Mouse (Mus musculus): ENCODE measurements around the gene Mex3a.
A peak's percentile ranks its signal among the peaks of the same experiment; 100 is the strongest.

Mex3a gene

DNA sequence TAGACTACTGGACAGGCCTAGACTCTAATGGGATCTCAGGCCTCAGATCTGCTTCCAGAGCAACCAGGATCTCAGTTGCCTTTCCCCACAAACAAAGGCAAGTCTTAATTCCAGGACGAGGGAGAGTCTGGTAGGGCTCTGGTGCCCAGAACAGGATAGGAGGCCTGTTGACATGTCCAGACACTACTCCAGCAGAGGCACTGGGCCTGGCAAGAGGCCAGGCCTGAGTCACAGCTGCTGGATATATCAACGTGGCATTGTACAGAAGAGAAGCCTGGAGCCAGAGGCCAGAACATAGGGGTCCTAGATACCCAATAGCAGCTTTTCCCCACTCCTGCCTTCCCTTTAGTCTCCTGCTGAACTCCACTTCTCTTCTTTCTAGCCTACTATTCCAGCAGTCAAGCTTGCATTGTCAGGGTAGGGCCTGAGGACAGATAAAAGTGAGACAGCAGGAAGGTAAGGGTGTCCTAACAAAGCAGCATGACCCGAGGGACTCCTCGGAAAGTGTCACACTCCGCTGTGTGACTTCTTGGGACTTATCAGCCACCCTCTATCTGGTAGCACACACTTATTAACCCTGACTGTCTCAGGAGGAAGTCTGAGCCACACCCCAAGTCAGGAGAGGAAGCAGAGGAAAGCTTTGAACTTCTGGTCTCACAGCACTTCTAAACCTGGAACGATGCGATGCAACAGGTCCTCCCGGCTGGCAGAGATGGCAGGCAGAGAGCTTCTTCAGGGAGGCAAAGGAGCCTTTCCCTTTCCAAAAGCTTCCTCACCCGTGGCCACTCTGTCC, 37.2 kb upstream of the Mex3a start:
- peak overlapping the region; percentile 5; the same call in 1 of the 2 replicates for H3K4me3 ChIP-seq (replicated peaks; ENCODE audit: low read length)
- H3K9me3 ChIP-seq (ENCODE audit: low read length), result no peaks in the 10 kb centered on the region
- H3K27me3 ChIP-seq (ENCODE audit: insufficient read depth, low read length), result no peaks in the 10 kb centered on the region
- H3K36me3 ChIP-seq (ENCODE audit: insufficient read depth, low read length), result peaks cover 16% of the 10 kb centered on the region
- H3K4me1 ChIP-seq (replicated peaks; ENCODE audit: low read depth, low read length), result peaks cover 75% of the 10 kb centered on the region
- TF ChIP-seq CTCF (conservative IDR thresholded peaks at IDR 0.05; ENCODE audit: low read length) (no peak), POU5F1 (IDR thresholded peaks at IDR 0.05; ENCODE audit: borderline replicate concordance, low read length) (no peak), NANOG (IDR thresholded peaks at IDR 0.05; ENCODE audit: borderline replicate concordance, low read length) (no peak)

DNA sequence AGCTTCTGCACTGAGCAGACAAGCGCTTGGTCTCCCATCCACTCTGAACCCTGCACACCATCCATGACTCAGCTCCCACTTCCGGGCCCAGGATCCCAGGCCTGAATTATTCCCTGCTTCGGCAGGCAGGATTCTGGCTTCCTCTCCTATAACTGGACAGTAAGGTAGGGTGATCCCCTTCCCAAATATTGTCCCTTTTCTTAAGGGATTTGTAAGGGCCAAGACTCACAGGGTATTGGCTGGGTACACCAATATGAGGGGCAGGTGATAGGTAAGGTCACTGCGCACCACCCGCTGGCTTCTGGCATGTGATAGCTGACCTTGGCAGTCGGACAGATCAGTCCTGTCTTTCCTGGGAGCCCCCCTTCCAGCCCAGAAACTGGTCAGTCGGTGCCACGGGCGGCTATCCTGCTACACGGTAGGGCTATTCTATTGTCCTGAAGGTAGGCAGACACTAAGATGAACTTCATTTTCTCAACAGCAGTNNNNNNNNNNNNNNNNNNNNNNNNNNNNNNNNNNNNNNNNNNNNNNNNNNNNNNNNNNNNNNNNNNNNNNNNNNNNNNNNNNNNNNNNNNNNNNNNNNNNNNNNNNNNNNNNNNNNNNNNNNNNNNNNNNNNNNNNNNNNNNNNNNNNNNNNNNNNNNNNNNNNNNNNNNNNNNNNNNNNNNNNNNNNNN, 36.3 kb upstream of the Mex3a start:
- Histone ChIP-seq H3K4me3 (replicated peaks; ENCODE audit: low read length) (no peak overlapping the region), H3K36me3 (ENCODE audit: insufficient read depth, low read length) (peaks cover 16% of the 10 kb centered on the region), H3K27me3 (ENCODE audit: insufficient read depth, low read length) (no peaks in the 10 kb centered on the region), H3K9me3 (ENCODE audit: low read length) (no peaks in the 10 kb centered on the region), H3K4me1 (replicated peaks; ENCODE audit: low read depth, low read length) (peaks cover 75% of the 10 kb centered on the region)
- TF ChIP-seq NANOG (IDR thresholded peaks at IDR 0.05; ENCODE audit: borderline replicate concordance, low read length) (no peak), POU5F1 (IDR thresholded peaks at IDR 0.05; ENCODE audit: borderline replicate concordance, low read length) (no peak), CTCF (conservative IDR thresholded peaks at IDR 0.05; ENCODE audit: low read length) (no peak)

DNA sequence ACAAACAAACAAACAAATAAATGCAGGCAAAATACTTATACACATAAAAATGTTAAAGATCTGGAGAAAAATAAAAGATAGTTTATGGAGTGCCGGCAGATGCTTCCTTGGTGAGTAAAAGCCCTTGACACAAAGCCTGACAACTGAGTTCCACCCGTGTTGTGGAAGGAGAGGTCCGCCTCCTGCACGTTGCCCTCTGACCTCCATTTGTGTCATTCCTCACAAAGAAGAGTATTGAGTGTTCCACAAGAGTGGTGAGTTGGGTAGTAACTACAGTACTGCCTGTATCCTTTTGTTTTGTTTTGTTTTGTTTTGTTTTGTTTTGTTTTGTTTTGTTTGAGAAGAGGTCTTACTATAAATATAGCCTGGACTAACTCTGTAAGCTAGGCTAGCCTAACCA, 32.6 kb upstream of the Mex3a start:
- peaks cover 83% of the 10 kb centered on the region for H3K4me1 ChIP-seq (replicated peaks; ENCODE audit: low read depth, low read length)
- peaks cover 16% of the 10 kb centered on the region for H3K36me3 ChIP-seq (ENCODE audit: insufficient read depth, low read length)
- no peak overlapping the region for H3K4me3 ChIP-seq (replicated peaks; ENCODE audit: low read length)
- no peaks in the 10 kb centered on the region for H3K9me3 ChIP-seq (ENCODE audit: low read length)
- TF ChIP-seq POU5F1 (IDR thresholded peaks at IDR 0.05; ENCODE audit: borderline replicate concordance, low read length) (no peak), CTCF (conservative IDR thresholded peaks at IDR 0.05; ENCODE audit: low read length) (no peak), NANOG (IDR thresholded peaks at IDR 0.05; ENCODE audit: borderline replicate concordance, low read length) (no peak)
- peaks cover 14% of the 10 kb centered on the region for H3K27me3 ChIP-seq (ENCODE audit: insufficient read depth, low read length)

DNA sequence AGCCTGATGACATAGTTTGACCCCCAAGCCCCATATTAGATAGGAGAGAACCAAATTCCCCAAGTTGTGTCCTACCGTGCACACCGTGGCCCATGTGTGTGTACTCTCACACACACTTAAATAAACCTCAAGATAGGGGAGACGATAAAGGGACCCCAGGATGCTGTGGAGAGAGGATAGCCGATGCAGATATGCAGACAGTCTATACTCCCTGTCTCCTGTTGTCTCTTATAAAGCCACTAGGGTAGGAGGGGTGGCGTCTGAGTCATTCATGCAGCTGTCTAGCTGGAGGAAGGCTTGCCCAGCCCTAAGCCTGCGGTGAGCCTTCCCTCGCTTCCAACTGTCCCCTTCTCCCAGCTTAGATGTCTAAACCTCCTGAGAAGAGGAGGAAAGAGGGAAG, 32.1 kb upstream of the Mex3a start:
- TF ChIP-seq NANOG (IDR thresholded peaks at IDR 0.05; ENCODE audit: borderline replicate concordance, low read length), result no peak
- TF ChIP-seq POU5F1 (IDR thresholded peaks at IDR 0.05; ENCODE audit: borderline replicate concordance, low read length), result no peak
- no peak for TF ChIP-seq CTCF (conservative IDR thresholded peaks at IDR 0.05; ENCODE audit: low read length)
- Histone ChIP-seq H3K27me3 (ENCODE audit: insufficient read depth, low read length) (peaks cover 14% of the 10 kb centered on the region), H3K36me3 (ENCODE audit: insufficient read depth, low read length) (peaks cover 11% of the 10 kb centered on the region), H3K4me1 (replicated peaks; ENCODE audit: low read depth, low read length) (peaks cover 83% of the 10 kb centered on the region), H3K4me3 (replicated peaks; ENCODE audit: low read length) (no peak overlapping the region), H3K9me3 (ENCODE audit: low read length) (no peaks in the 10 kb centered on the region)

DNA sequence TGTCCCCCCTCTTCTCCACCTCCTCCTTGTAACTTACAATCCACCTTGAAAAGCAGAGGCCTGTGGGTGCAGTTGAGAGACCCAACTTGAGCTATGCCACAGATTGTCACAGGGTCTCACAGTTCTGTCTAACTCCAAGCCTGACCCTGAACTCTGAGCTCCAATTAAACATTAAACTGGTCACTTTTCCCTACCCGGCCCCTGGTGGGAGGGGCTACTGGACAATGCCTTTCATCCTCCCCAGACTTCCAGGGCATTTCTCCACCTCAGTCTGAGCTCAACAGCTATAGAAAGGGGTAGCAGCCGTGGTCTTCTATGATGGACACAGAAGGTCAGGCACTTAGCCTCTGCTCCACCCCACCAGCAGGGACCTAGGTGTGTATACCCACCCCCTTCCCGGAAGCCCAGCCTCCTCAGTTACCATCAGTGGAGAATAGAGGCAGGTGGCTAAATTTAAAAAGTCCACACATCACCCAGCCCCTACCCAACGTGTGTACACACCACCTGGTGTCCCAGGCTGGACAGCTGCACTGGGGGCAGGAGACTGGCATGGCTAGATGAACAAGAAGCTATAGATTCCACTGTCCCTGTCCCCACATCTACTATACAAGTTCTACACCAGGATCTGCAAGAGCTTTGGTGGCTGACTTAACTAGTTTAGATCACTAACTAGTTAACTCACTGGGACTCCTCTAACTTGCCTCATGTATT, 31.4 kb upstream of the Mex3a start:
- H3K4me3 ChIP-seq (replicated peaks; ENCODE audit: low read length), result no peak overlapping the region
- peaks cover 83% of the 10 kb centered on the region for H3K4me1 ChIP-seq (replicated peaks; ENCODE audit: low read depth, low read length)
- peaks cover 7% of the 10 kb centered on the region for H3K36me3 ChIP-seq (ENCODE audit: insufficient read depth, low read length)
- H3K9me3 ChIP-seq (ENCODE audit: low read length), result no peaks in the 10 kb centered on the region
- H3K27me3 ChIP-seq (ENCODE audit: insufficient read depth, low read length), result peaks cover 14% of the 10 kb centered on the region
- TF ChIP-seq NANOG (IDR thresholded peaks at IDR 0.05; ENCODE audit: borderline replicate concordance, low read length) (no peak), POU5F1 (IDR thresholded peaks at IDR 0.05; ENCODE audit: borderline replicate concordance, low read length) (no peak)

DNA sequence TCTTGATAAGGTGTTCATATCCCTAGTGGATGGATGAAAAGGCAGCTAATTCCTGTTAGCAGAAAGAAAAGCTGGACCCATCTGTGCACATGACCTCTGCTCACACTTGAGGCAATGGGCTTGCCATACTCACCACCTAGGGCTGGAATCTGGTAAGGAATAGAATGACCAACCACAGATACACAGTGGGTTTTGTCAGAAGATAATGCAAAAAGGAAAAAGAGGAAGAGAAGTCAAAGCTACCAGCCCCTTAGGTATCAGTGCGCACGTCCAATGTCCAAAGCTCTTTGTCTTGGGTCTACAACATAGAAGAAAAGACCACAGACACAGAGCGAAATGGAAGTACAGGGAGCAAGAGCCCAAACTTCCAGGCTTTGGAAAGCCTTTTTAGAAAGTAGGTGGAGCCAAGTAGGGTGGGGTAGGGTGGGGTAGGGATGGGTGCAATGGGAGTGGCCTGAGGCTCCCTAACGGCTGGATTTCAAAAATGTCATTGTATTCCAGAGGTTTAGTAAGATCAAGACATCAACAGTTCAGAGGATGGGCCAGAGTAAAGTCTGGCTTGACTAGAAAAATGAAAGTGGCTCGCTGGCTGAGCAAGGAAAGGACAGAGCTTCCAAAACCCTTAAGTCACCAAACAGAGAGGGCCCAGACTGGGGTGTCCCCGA, 30.7 kb upstream of the Mex3a start:
- Histone ChIP-seq H3K36me3 (ENCODE audit: insufficient read depth, low read length) (peaks cover 7% of the 10 kb centered on the region), H3K4me1 (replicated peaks; ENCODE audit: low read depth, low read length) (peaks cover 83% of the 10 kb centered on the region), H3K27me3 (ENCODE audit: insufficient read depth, low read length) (peaks cover 14% of the 10 kb centered on the region), H3K4me3 (replicated peaks; ENCODE audit: low read length) (peak overlapping the region; percentile 85; the same call in 1 of the 2 replicates), H3K9me3 (ENCODE audit: low read length) (no peaks in the 10 kb centered on the region)
- TF ChIP-seq NANOG (IDR thresholded peaks at IDR 0.05; ENCODE audit: borderline replicate concordance, low read length) (no peak), POU5F1 (IDR thresholded peaks at IDR 0.05; ENCODE audit: borderline replicate concordance, low read length) (no peak), CTCF (conservative IDR thresholded peaks at IDR 0.05; ENCODE audit: low read length) (no peak)

DNA sequence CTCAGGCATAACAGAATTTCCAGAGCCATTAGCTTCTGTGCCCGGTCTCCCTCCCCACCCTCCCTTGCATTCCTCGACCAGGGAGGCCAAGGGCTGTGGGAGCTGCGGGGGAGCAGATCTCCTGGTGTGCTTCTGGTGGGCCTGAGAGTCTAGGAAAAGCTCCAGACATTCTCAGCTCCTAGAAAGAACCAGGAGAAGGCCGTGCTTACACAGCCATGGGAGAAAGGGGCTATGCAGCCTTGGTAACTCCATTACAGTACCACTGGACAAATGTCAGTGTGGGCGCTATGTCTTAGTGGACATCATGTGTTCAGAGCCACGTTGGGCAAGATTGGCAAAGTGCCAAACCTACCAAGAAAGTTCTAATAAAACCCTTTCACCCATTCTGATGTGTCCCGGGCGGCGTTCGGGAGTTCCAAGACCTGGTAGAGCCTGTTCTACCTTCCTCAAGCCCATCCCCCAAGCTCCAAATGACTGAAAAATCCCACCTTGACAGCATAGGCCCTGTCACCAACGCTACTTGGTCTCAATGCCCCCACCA, 30.1 kb upstream of the Mex3a start:
- Histone ChIP-seq H3K36me3 (ENCODE audit: insufficient read depth, low read length) (peaks cover 9% of the 10 kb centered on the region), H3K27me3 (ENCODE audit: insufficient read depth, low read length) (peaks cover 14% of the 10 kb centered on the region), H3K4me1 (replicated peaks; ENCODE audit: low read depth, low read length) (peaks cover 85% of the 10 kb centered on the region), H3K4me3 (replicated peaks; ENCODE audit: low read length) (peak overlapping the region; percentile 85), H3K9me3 (ENCODE audit: low read length) (no peaks in the 10 kb centered on the region)
- TF ChIP-seq CTCF (conservative IDR thresholded peaks at IDR 0.05; ENCODE audit: low read length), result no peak
- no peak for TF ChIP-seq POU5F1 (IDR thresholded peaks at IDR 0.05; ENCODE audit: borderline replicate concordance, low read length)
- TF ChIP-seq NANOG (IDR thresholded peaks at IDR 0.05; ENCODE audit: borderline replicate concordance, low read length), result no peak
